ENCODE assay signal across 8 mouse cellular contexts in genomic region chr2:32847468-32847821, GRCm38 (mm10). TPM values are rescaled to one million over a fixed set of nuclear protein-coding genes. Genes with fewer than 3 reads are reported as not detected.
DNase-seq lines count a peak whose midpoint lies in the region; ATAC-seq and TF ChIP-seq lines count a peak whose summit lies in the region.

No protein-coding gene starts in this region.

- peaks cover 10% of the 10 kb centered on the region for H3K4me1 ChIP-seq in heart, postnatal 0 days (ENCODE audit: control insufficient read depth, insufficient read depth)
- peaks cover 29% of the 10 kb centered on the region for H3K4me1 ChIP-seq in embryonic facial prominence, embryonic 10.5 days
- peaks cover 22% of the 10 kb centered on the region for H3K4me1 ChIP-seq in midbrain, embryonic 16.5 days (ENCODE audit: control insufficient read depth, insufficient read depth, low read length)

- H3K4me2 ChIP-seq in heart, postnatal 0 days (ENCODE audit: low read depth, low read length): peak overlapping the region; percentile 13; the same call in 1 of the 2 replicates
- peak overlapping the region; percentile 57 for H3K4me2 ChIP-seq in midbrain, embryonic 16.5 days (ENCODE audit: low read length)

- ATAC-seq in heart, postnatal 0 days (ENCODE audit: insufficient read depth, low read depth): no peak
- ATAC-seq in inflammation-experienced regulatory T-cells, adult 6 months: peak; percentile 23
- ATAC-seq in midbrain, embryonic 16.5 days: peak; percentile 50

- peaks cover 11% of the 10 kb centered on the region; the same call in 1 of the 2 replicates for H3K27me3 ChIP-seq in heart, postnatal 0 days (ENCODE audit: control insufficient read depth, insufficient read depth, low read length)
- H3K27me3 ChIP-seq in embryonic facial prominence, embryonic 10.5 days (replicated peaks; ENCODE audit: low read depth, poor library complexity, severe bottlenecking): peaks cover 37% of the 10 kb centered on the region
- H3K27me3 ChIP-seq in midbrain, embryonic 16.5 days (ENCODE audit: control insufficient read depth, insufficient read depth, low read depth, low read length): 0 out of 2 replicates have a peak, but pooled peaks cover 2% of the 10 kb centered on the region

- H3K4me3 ChIP-seq in heart, postnatal 0 days (ENCODE audit: low read depth, low read length): peak overlapping the region; percentile 83; the same call in 1 of the 2 replicates
- H3K4me3 ChIP-seq in embryonic facial prominence, embryonic 10.5 days: peak overlapping the region; percentile 89
- peak overlapping the region; percentile 50 for H3K4me3 ChIP-seq in midbrain, embryonic 16.5 days (ENCODE audit: low read depth, low read length)

- intact Hi-C loops in heart, postnatal 10 days (cut with DNase I): no loop called here

- H3K9me3 ChIP-seq in heart, postnatal 0 days (replicated peaks; ENCODE audit: control insufficient read depth, low read length): no peaks in the 10 kb centered on the region
- H3K9me3 ChIP-seq in embryonic facial prominence, embryonic 10.5 days: no peaks in the 10 kb centered on the region
- H3K9me3 ChIP-seq in midbrain, embryonic 16.5 days (replicated peaks; ENCODE audit: control insufficient read depth, low read length, poor library complexity, severe bottlenecking): no peaks in the 10 kb centered on the region

- no peak overlapping the region for H3K9ac ChIP-seq in heart, postnatal 0 days (replicated peaks; ENCODE audit: low read depth, low read length)
- peak overlapping the region; percentile 75 for H3K9ac ChIP-seq in midbrain, embryonic 16.5 days (ENCODE audit: low read depth, low read length)

- DNase-seq in heart, postnatal 0 days (ENCODE audit: low spot score): no peak
- DNase-seq in heart, postnatal 10 days: no peak
- no peak for DNase-seq in embryonic facial prominence, embryonic 10.5 days (ENCODE audit: low spot score)
- DNase-seq in cerebellum, adult 8-10 months: no peak
- no peak for DNase-seq in gastrocnemius, postnatal 25 days
- no peak for DNase-seq in embryo, embryonic 10.5 days (ENCODE audit: low spot score)

- TF ChIP-seq CTCF in heart, postnatal 0 days (IDR thresholded peaks at IDR 0.05; ENCODE audit: low read depth): no peak

- TF ChIP-seq EP300 in heart, postnatal 0 days (IDR thresholded peaks at IDR 0.05; ENCODE audit: low read depth): no peak

- 28% methylated on average over 6 of the region's 6 CpGs for WGBS in heart, postnatal 0 days
- WGBS in embryonic facial prominence, embryonic 10.5 days: 50% methylated on average over 6 of the region's 6 CpGs
- WGBS in midbrain, embryonic 16.5 days: 55% methylated on average over 6 of the region's 6 CpGs

- H3K36me3 ChIP-seq in heart, postnatal 0 days (replicated peaks; ENCODE audit: control insufficient read depth, insufficient read depth, low read length): no peaks in the 10 kb centered on the region
- no peaks in the 10 kb centered on the region for H3K36me3 ChIP-seq in embryonic facial prominence, embryonic 10.5 days (replicated peaks)
- H3K36me3 ChIP-seq in midbrain, embryonic 16.5 days (ENCODE audit: control insufficient read depth, insufficient read depth, low read length): no peaks in the 10 kb centered on the region

- no peak overlapping the region for H3K27ac ChIP-seq in heart, postnatal 0 days (ENCODE audit: low read depth)
- peak overlapping the region; percentile 85 for H3K27ac ChIP-seq in embryonic facial prominence, embryonic 10.5 days (replicated peaks)
- peak overlapping the region; percentile 50 for H3K27ac ChIP-seq in midbrain, embryonic 16.5 days (ENCODE audit: low read length)

RNA-seq across cellular contexts. Expression of gene Stxbp1, which starts 0.4 kb away (rescaled TPM):
- total RNA-seq in heart, postnatal 0 days (2014; rRNA removed; ENCODE audit: low replicate concordance): 12.6 and 46.0 TPM in 2 replicates
- polyA plus RNA-seq in heart, postnatal 0 days (2015; fragmentation: Nextera tagmentation; extraction: Ambion mirVana): 20.9 and 23.5 TPM in 2 replicates
- total RNA-seq in heart, postnatal 10 days (2021): 10 to 100 TPM; 25.4 to 25.7 TPM
- polyA plus RNA-seq in embryonic facial prominence, embryonic 10.5 days (2016; fragmentation: Nextera tagmentation; extraction: Ambion mirVana): 24.4 and 25.1 TPM in 2 replicates
- 1 to 10 TPM; 2.3 to 6.1 (median 5.0) TPM for polyA plus RNA-seq in inflammation-experienced regulatory T-cells, adult 6 months (2017; shearing (Covaris generic))
- polyA plus RNA-seq in midbrain, embryonic 16.5 days (2015; fragmentation: Nextera tagmentation; extraction: Ambion mirVana): 340 and 389 TPM in 2 replicates
- total RNA-seq in gastrocnemius, postnatal 25 days (2021): 1 to 10 TPM; 2.7 to 3.8 TPM

RNA-seq across cellular contexts. Expression of gene Fam129b, which starts 28.5 kb away (rescaled TPM):
- 59.6 and 60.1 TPM in 2 replicates for total RNA-seq in heart, postnatal 0 days (2014; rRNA removed; ENCODE audit: low replicate concordance)
- 25.2 and 25.3 TPM in 2 replicates for polyA plus RNA-seq in heart, postnatal 0 days (2015; fragmentation: Nextera tagmentation; extraction: Ambion mirVana)
- total RNA-seq in heart, postnatal 10 days (2021): 10 to 100 TPM; 40.4 to 46.2 TPM
- 43.9 and 46.4 TPM in 2 replicates for polyA plus RNA-seq in embryonic facial prominence, embryonic 10.5 days (2016; fragmentation: Nextera tagmentation; extraction: Ambion mirVana)
- polyA plus RNA-seq in inflammation-experienced regulatory T-cells, adult 6 months (2017; shearing (Covaris generic)): 1 to 10 TPM in 1 of 3 experiments, under 1 TPM in 2; 0.15 to 3.2 (median 0.90) TPM
- 25.3 and 27.4 TPM in 2 replicates for polyA plus RNA-seq in midbrain, embryonic 16.5 days (2015; fragmentation: Nextera tagmentation; extraction: Ambion mirVana)
- 10 to 100 TPM in 1 of 2 experiments, 1 to 10 TPM in 1; 8.1 to 12.4 TPM for total RNA-seq in gastrocnemius, postnatal 25 days (2021)

Comparison
In these comparisons a context has a peak if more than half of its experiments do, and no peak if none do; other contexts are left out.
1. RNA of gene Stxbp1, which starts 0.4 kb away (polyA plus RNA-seq): 340 to 389 TPM in midbrain, embryonic 16.5 days; 24.4 to 25.1 TPM in embryonic facial prominence, embryonic 10.5 days, 20.9 to 23.5 TPM in heart, postnatal 0 days and 2.3 to 6.1 TPM in inflammation-experienced regulatory T-cells, adult 6 months; every median in the first group is over 10 times any median in the second.
2. Peak in every context shown above with its lines, with median percentiles within 50 percentile points of each other: H3K4me3 ChIP-seq.